Mouse (Mus musculus) adrenal gland, postnatal 36 days (tissue): Measurements from ENCODE around the gene Fhod1. TPM values are rescaled to one million over a fixed set of nuclear protein-coding genes. Genes with fewer than 3 reads are reported as not detected.
"Not testable (repeated sequence)": the region's sequence is repeated elsewhere in the genome, so short reads cannot be mapped to it uniquely, and the experiment has no call there.

Source experiments
- DNase-seq, 2 experiments: peaks; one replicate each; pipeline ENCODE4 v3.0.0; 2021; ENCODE audit warnings: mixed read lengths in 1 of 2
- microRNA-seq: library from miRNA; unstranded; fragments of <30 nt; microRNA quantifications from one replicate; pipeline ENCODE4 v1.2.0, GENCODE M21; 2021
- total RNA-seq, 2 experiments: library from RNA; stranded (reverse); gene quantifications; 2 replicates each; pipeline ENCODE4 v1.2.3; 2021

Fhod1 gene
- total RNA-seq, 2 experiments from 2014 or later: 11.9 to 14.4 TPM

DNA sequence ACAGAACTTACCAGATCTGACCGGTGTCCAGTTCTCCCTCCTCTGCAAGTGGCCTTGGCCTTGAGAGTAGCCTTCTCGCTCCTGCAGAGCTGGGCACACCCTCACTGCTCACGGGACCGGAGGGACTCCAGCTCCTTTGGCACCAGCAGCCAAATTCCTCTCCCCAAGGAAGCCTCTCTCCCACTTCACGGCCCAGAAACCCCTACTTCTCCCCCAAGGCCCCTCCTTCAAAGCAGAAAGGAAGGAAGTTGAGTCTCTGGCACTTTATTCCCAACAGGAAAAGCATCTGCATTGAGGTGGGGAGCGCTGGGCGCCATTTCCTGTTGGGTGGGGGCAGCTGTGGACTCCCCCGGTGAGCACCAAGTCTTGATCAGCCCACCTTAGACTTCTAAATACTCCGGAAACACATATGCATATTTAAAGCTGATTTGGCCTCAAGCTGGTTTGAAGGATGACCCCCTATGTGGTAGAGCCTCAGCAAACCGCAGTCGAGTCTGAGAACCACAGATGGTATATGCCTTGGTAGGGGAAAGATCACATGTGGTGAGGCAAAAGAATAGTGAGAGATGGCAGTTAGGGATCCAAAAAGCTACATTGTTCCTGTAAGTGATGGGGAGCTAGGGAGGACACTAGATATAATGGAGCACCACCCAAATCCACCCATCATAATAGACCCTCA, 51.7 kb downstream of the Fhod1 start, which contains the start of gene Exoc3l:
Gene Exoc3l (minus strand): TSS at position 207 of the 679 bp plus-strand sequence.
- peak; percentile 81 to 82 for DNase-seq

DNA sequence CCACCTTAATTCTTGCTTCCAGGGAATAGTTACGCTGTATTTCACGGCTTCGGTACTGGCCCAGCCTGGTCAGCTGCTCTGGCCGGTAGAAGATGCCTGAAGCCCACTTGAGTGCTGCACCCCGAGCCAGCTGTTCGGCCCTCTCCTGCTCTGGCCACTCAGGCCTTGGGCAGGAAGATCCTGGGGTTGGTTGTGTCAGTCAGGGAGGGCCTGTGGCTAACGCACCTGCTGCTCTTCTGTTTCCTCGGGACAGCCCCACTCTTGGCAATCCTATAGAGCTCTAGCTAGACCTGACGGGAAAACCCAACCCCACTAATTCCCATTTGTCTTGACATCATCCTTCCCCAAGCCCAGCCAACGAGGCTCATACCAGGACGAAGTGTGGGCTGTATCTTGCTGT, 52.5 kb downstream of the Fhod1 start:
- no peak for DNase-seq

DNA sequence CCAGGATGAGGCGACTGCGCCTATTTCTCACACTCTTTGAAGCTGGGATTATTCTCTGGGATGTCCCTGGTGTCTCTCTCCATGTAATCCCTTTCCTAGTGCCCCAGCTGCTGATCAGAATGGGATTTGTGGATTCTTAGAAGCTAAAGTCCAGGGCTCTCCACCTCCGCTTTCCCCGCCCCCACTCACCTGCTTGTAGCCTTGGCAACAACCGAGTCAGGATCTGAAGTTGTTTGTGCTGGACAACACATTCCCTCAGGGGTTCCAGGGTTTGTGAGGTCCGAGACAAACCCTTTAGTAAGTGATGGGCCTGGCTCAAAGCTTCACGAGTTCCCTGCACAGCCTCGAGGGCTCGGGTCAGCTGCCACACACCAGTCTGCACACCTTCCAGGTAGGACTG, 53.0 kb downstream of the Fhod1 start:
- no peak for DNase-seq

DNA sequence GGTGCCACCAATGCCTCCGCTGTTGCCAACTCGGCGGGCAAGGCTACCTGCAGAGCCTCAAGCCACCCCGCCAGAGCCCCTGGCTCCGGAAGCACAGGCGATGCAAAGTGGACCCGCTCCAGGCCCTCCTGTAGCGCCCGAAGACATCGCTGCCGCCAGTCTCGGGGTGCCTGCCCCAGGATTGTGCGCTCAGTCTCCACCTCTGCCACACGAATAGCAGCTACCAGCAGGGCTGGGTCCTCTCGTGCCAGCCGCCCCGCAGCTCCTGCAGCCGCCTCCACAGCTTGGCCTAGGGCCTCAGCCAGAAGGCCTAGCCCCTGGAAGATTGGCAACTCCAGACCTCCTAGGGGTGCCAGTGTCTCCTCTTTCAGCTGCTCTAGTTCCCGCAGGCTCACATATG, 54.3 kb downstream of the Fhod1 start:
- DNase-seq: no peak

DNA sequence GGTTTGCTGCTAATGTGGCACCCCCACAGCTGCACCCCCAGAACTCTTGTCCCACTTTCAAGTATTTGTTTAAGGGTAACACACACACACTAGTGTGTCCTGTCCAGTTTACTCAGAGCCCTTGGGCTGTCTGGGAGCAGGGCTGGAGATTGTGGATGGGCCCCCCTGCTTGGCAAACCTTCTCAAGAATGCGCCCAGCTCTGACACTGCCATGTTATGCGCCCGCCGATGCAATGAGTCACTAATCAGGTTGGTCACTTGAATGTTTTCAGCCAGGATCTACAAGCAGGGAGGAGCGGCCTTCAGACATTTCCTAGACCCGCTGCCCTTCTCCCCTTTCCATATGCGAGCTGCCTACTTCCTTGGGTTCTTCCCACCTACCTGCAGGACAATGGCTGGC, 55.3 kb downstream of the Fhod1 start:
- DNase-seq: no peak

DNA sequence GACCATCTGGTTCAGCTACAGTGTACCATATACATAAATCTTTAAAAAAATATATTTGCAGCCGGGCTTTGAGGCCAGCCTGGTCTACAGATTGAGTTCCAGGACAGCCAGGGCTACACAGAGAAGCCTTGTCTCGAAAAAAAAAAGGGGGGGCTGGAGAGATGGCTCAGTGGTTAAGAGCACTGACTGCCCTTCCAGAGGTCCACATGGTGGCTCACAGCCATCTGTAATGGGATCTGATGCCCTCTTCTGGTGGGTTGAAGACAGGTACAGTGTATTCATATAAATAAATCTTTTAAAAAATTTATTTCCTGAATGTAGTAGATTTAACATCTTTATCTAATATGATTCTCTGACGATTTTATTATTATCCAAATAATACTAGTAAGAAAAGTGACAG, 56.0 kb downstream of the Fhod1 start:
- DNase-seq: not testable (repeated sequence)

DNA sequence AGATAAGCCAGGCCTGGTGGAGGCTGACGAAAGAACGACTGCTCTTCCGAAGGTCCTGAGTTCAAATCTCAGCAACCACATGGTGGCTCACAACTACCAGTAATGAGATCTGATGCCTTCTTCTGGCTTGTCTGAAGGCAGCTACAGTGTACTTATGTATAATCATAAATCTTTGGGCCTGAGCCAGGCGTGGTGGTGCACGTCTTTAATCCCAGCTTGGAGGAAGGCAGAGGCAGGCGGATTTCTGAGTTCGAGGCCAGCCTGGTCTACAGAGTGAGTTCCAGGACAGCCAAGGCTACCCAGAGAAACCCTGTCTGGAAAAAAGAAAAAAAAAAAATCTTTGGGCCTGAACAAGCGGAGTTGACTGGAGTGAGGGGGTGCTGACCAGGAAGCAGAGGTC, 56.4 kb downstream of the Fhod1 start:
- DNase-seq: not testable (repeated sequence)

DNA sequence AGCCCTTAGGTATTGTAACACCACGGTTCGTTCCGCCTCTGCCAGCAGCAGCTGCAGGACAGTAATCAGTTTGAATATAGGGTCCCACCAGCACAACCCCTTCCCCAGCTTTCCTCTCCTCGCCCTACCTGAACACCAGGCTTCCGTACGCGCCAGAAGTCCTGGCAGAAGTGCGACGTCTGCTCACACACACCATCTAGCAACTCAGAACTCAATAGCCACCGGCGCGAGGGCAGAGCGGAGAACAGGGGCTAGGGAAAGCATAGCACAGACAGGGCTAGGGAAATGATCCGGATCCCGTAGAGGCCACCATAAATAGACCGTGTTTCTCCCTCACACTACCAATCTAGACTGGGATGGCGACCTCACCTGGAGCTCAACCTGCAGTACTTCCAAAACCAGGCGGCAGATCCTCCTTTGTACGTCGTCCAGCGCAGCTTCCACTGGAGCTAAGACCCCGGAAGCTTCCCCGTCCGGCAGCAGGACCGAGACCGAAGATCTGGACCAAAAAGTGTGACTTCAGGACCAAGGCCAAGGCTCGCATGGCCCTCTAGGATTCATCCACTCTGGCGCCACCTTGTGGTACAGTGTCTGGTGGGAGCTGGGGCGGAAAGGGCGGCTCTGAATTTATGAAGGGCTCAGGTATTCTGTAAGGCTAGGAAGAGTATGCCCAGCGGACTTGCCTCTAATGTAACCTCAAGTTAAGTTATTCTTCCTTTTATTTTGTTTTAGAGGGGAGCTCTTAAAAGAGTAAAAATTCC, 57.0 kb downstream of the Fhod1 start:
- DNase-seq: peak; percentile 90 to 92

DNA sequence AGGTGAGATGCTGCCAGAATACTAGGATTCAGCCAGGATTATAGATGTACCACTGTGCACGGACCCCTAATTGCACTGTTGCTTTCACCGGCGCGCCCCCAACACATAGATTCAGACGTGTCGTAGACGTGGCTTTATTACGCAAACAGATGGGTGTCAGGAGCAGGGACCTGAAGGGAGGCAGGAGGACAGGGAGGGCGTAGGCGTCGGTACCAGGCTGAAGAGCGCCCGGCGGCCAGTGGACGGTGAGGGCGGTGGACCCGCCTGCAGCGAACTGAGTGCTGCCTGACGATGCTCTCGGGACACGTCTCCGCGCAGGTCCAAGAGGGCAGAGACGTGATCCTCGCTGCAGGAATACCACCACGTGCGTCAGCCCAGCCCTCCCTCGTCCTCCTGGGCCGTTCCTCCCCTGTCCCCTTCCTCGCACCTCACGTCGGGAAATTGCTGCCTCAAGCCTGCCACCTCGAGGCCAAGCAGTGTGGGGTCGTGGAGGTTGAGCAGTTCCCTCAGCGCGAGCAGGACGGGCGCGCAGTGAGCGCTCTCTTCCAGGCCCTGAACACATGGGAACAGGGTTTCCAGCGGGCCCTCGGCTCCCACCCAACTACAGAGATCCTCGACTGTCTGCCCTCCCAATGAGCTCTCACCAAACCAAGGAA, 57.8 kb downstream of the Fhod1 start, which contains the start of gene 4931428F04Rik:
Gene 4931428F04Rik (minus strand): TSS at position 60 of the 656 bp plus-strand sequence.
- peak; percentile 59 to 63 for DNase-seq

DNA sequence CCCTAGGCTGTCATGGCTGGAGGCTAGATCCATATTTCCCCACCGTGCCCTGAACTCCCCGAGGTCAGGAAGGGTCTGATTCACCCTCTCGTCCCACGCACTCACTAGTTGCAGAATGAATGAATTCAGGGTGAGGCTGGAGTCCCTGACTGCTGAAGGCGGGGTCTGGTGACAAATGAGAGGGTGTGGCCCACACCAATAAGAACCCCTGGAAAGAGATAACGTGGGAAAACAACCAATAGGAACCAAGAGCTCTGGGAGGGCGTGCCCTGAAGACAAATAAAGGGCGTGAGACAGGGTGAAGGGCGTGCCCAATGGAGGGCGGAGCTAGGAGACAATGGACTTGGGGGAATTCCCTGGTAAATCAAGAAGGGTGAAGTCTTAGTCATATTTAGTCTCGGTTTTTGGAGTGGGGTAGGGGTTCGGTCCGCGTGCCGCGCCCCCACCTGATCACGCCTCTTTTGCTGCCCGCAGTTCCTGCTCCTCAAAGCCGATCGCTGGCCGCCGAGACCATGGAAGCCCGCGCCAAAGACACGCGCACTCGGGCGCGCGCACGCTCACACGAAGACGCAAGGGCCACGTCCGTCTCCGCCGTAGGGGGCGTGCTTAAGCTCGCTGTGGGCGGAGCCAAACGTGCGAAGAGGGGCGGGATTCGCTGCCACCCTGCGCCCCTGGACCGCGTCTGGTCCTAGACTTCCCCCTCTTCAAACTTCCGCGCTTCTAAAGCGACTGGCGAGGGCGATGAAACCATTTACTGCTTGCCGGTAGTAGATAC, 58.6 kb downstream of the Fhod1 start:
- peak; percentile 93 to 95 for DNase-seq

DNA sequence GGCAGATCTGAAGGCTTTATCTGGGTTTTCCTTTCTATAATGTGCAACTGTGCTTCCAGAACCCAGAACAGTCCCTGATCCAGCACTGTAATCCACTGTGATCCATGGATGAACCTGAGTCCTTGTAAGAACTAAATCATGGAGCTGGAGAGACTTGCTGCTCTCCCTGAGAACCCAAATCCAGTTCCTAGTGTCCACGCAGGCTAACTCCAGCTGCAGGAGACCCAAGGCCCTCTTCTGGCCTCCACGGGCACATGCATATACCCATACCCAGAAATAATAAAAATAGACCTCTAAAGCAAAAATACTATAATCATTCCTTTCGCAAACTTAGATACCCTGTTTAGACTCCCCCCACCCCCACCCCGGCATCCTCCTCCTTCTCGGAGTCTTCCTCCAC, 59.5 kb downstream of the Fhod1 start:
- DNase-seq: no peak

DNA sequence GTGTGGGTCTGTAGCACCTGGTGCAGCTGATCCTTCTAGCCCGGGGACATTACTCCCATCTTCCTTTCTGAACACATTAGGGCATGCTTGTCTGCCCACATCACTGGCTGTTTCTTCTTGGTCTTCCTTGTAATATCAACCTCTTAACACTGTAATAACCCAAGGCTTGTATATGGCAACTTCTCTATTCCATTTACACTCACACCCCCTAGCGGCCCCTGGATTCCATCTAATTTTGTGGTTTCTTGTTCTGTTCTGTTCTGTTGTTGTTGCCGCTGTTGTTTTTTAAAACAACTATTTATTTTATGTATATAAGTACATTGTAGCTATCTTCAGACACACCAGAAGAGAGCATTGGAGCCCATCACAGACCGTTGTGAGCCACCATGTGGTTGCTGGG, 60.8 kb downstream of the Fhod1 start:
- no peak for DNase-seq

DNA sequence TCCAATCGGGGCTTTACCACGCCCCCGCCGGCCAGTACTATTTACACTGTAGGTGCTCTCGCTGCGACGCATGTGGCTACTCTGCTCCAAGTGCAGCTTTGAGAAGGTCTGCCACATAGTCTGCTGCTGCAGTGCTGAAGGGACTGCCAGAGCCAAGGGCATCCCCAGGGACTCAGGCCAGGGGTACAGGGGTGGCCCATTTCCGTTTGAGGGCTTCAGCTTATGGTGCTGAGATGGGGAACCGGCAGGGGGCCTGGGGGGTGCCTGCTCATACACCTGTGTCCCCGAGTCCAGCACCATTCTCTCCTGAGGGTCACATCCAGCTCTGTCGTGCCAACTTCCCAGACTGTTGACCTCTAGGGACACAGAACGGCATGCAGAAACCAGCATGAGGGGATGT, 62.2 kb downstream of the Fhod1 start:
- no peak for DNase-seq

DNA sequence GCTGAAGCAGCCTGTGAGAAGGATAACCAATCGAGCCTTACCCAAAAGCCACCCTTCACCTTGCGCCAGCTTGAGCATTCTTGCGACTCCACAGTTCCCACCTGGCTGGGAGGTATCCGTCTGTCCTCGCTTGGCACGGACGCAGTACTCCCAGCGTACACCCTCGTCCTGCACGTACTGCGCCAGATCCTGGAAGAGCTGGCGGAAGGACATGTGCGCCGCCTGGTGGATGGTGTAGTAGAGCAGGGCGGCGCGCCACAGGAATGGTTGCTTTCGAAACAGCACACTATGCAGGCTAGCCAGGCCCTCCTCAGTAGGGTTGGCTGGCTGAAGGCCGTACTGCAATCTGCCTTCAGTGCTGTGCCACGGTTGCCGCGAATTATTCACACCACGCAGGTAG, 64.7 kb downstream of the Fhod1 start:
- peak; percentile 78 to 79 for DNase-seq

DNA sequence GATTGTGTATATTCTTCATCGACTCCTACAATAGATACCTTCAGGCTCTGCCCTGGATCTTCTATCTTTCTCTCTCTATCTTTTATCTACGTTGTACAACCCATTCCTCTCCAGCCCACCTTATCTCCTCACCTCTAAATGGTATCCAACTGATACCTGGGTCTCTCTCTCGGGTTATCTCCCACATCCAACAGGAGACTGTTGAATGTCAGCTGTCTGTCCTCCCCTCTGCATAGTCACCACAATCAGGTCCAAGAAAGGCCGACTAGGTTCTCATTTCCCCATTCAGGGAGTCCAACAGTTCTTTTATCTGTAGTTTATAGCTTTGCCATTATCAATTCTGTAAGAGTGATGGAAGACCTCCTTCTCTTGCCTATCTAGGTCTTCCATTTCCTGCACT, 65.5 kb downstream of the Fhod1 start:
- no peak for DNase-seq

DNA sequence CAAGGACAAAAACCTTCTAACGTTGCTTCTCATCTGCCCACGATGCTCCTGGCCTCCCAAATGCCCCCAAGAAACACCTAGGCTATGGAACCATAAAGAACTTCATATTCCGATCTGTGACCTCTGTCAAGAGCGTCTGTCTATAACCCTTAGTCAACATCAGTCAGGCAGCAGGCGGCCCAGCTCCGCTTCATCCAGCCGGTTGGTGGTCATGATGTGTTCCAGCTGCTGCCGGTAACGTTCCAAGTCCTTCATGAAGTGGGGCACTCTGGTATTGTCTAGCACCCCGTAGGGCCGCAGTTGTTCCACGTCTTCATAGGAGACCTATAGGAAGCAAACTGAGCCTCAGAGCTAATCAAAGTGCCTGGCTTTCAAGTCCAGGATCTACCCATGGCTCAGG, 65.9 kb downstream of the Fhod1 start:
- DNase-seq: no peak

DNA sequence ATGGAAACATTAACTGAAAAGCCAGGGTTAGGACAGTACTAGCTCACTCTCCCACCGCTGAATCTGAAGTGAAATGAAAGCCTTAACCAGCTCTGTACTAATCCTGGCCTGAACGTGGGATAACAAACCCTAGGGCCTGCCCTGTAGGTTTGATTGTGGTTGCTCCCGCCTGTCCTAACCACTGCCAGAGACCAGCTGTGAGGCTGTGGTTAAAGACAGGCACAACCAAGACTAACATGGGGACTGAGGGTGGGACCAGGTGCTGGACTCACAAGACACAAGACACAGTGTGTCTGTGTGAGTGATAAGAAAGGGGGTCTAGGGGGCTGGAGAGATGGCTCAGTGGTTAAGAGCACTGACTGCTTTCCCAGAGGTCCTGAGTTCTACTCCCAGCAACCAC, 67.2 kb downstream of the Fhod1 start:
- no peak for DNase-seq

Small RNAs within 50 kb of the gene (microRNA-seq; reads per million reads assigned to microRNA genes)
- gene Gm27320 (not detected), gene Mir328 (2,689 reads per million, percentile 89 among the genes with 10 or more reads in this experiment)

Other genes starting within 250 kb of the Fhod1 start
- gene Ces4a, start 216.2 kb downstream of the Fhod1 start, total RNA-seq: not detected
- 100 to 1,000 TPM in 1 of 2 experiments, 10 to 100 TPM in 1; 74.1 to 104 TPM for gene Cbfb, start 177.3 kb downstream of the Fhod1 start, total RNA-seq
- gene D230025D16Rik, start 122.8 kb downstream of the Fhod1 start, total RNA-seq: 10 to 100 TPM; 23.7 to 27.2 TPM
- gene B3gnt9, start 92.8 kb downstream of the Fhod1 start, total RNA-seq: 1 to 10 TPM; 2.7 to 3.0 TPM
- 10 to 100 TPM; 15.3 to 17.9 TPM for gene Tradd, start 83.3 kb downstream of the Fhod1 start, total RNA-seq
- gene Fbxl8, start 83.3 kb downstream of the Fhod1 start, total RNA-seq: 1 to 10 TPM; 3.3 to 3.6 TPM
- 1 to 10 TPM; 1.3 to 1.6 TPM for gene Hsf4, start 78.2 kb downstream of the Fhod1 start, total RNA-seq
- gene Nol3, start 71.8 kb downstream of the Fhod1 start, total RNA-seq: 1 to 10 TPM; 5.5 TPM
- gene 4931428F04Rik, start 58.1 kb downstream of the Fhod1 start, total RNA-seq: 1 to 10 TPM; 2.4 to 2.8 TPM
- 10 to 100 TPM; 19.8 to 22.0 TPM for gene Exoc3l, start 51.9 kb downstream of the Fhod1 start, total RNA-seq
- 10 to 100 TPM; 36.6 to 49.5 TPM for gene E2f4, start 50.3 kb downstream of the Fhod1 start, total RNA-seq
- 1 to 10 TPM; 3.7 to 7.8 TPM for gene Elmo3, start 42.4 kb downstream of the Fhod1 start, total RNA-seq
- gene Lrrc29, start 21.7 kb downstream of the Fhod1 start, total RNA-seq: 1 to 10 TPM; 3.4 to 6.1 TPM
- gene Tmem208, start 21.6 kb downstream of the Fhod1 start, total RNA-seq: 10 to 100 TPM; 61.5 to 67.0 TPM
- gene Slc9a5, start 890 bp upstream of the Fhod1 start, total RNA-seq: under 1 TPM; 0.76 to 0.99 TPM
- 1 to 10 TPM in 1 of 2 experiments, under 1 TPM in 1; 0.23 to 1.4 TPM for gene Plekhg4, start 25.3 kb upstream of the Fhod1 start, total RNA-seq
- gene Kctd19, start 65.5 kb upstream of the Fhod1 start, total RNA-seq: not detected
- gene Lrrc36, start 65.6 kb upstream of the Fhod1 start, total RNA-seq: 1 to 10 TPM; 2.4 to 2.8 TPM
- gene Tppp3, start 123.6 kb upstream of the Fhod1 start, total RNA-seq: 10 to 100 TPM; 23.6 to 36.2 TPM
- gene Zdhhc1, start 148.9 kb upstream of the Fhod1 start, total RNA-seq: 10 to 100 TPM; 16.0 to 17.7 TPM
- under 1 TPM; 0.23 to 0.66 TPM for gene Hsd11b2, start 170.8 kb upstream of the Fhod1 start, total RNA-seq
- gene Atp6v0d1, start 218.1 kb upstream of the Fhod1 start, total RNA-seq: 100 to 1,000 TPM; 115 to 120 TPM